13 mouse cellular contexts compared by ENCODE assay signal in the genomic region with DNA sequence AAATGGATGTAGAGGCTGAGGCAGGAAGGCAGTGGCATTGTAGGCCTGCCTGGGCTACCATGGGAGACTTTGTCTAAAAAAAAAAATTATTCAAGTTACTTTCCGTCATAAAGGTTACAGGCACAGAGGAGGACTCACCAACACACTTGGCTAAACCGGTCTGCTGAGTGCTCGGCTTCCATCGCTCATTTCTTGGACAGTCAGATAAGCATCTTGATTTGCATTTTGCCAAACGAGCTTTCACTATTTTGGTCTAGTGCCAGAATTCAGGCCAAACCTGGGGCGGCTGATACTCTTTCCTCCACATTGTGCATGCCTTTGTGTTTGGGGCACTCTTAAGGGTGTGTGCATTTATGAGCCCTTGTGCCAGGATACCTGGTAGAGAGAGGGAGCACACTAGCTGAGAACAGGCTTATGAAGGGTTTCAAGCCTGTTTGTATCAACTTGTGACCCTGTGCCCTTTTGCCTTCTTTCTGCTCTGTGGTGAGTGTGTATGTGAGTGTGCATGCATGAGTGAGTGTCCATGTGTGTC. TPM values are rescaled to one million over a fixed set of nuclear protein-coding genes. Genes with fewer than 3 reads are reported as not detected.
DNase-seq lines count a peak whose midpoint lies in the region; ATAC-seq and TF ChIP-seq lines count a peak whose summit lies in the region.
"Had no signal": no experiment of that assay in that cellular context is flagged by ENCODE, and none has a peak within 500 bp of the region (broad histone marks: within the 10 kb centered on the region; RNA-seq: fewer than 3 reads in every experiment).

No protein-coding gene starts in this region.

- no peak for DNase-seq in hindbrain, embryonic 10.5 days (ENCODE audit: low spot score)
- DNase-seq in lung, postnatal 0 days (ENCODE audit: low spot score), result peak; percentile 48
- DNase-seq in lung, adult 2 months, result no peak
- DNase-seq in gonadal fat pad, adult 2 months (ENCODE audit: low read depth), result peak; percentile 87
- DNase-seq in gastrocnemius, adult 18-20 months (ENCODE audit: low spot score), result no peak
- DNase-seq in layer of hippocampus, postnatal 10 days (ENCODE audit: low spot score in 2 of 2), result no peak
- DNase-seq: adrenal gland, postnatal 36 days; cerebellum, adult 11 months; heart, postnatal 36 days had no signal

- no peaks in the 10 kb centered on the region for H3K36me3 ChIP-seq in hindbrain, embryonic 10.5 days
- no peaks in the 10 kb centered on the region for H3K36me3 ChIP-seq in hindbrain, embryonic 16.5 days (ENCODE audit: control insufficient read depth, insufficient read depth, low read length)
- no peaks in the 10 kb centered on the region for H3K36me3 ChIP-seq in lung, postnatal 0 days (ENCODE audit: insufficient read depth, low read length)
- no peaks in the 10 kb centered on the region for H3K36me3 ChIP-seq in neural tube, embryonic 15.5 days

- no peak for TF ChIP-seq EP300 in lung, postnatal 0 days (IDR thresholded peaks at IDR 0.05)

- H3K27me3 ChIP-seq in hindbrain, embryonic 10.5 days (ENCODE audit: insufficient read depth, poor library complexity, severe bottlenecking), result no peaks in the 10 kb centered on the region
- no peaks in the 10 kb centered on the region for H3K27me3 ChIP-seq in hindbrain, embryonic 16.5 days (replicated peaks; ENCODE audit: control insufficient read depth, insufficient read depth, low read length)
- no peaks in the 10 kb centered on the region for H3K27me3 ChIP-seq in lung, postnatal 0 days (replicated peaks; ENCODE audit: insufficient read depth, low read length)
- H3K27me3 ChIP-seq in neural tube, embryonic 15.5 days (replicated peaks), result no peaks in the 10 kb centered on the region

- no peak overlapping the region for H3K9ac ChIP-seq in hindbrain, embryonic 16.5 days (ENCODE audit: low read depth, low read length)
- no peak overlapping the region for H3K9ac ChIP-seq in lung, postnatal 0 days (replicated peaks; ENCODE audit: low read depth)
- H3K9ac ChIP-seq in neural tube, embryonic 15.5 days (replicated peaks), result no peak overlapping the region
- H3K9ac ChIP-seq: liver, embryonic 14.5 days had no signal

- H3K9me3 ChIP-seq in hindbrain, embryonic 10.5 days, result no peaks in the 10 kb centered on the region
- no peaks in the 10 kb centered on the region for H3K9me3 ChIP-seq in hindbrain, embryonic 16.5 days (ENCODE audit: control insufficient read depth, low read length)
- no peaks in the 10 kb centered on the region for H3K9me3 ChIP-seq in lung, postnatal 0 days (ENCODE audit: low read length)
- H3K9me3 ChIP-seq in neural tube, embryonic 15.5 days (replicated peaks), result no peaks in the 10 kb centered on the region

- TF ChIP-seq CTCF in lung, postnatal 0 days (IDR thresholded peaks at IDR 0.05), result no peak
- no peak for TF ChIP-seq CTCF in lung, adult 2 months (IDR thresholded peaks at IDR 0.05; ENCODE audit: insufficient read depth, low read length)

- no peak for ATAC-seq in hindbrain, embryonic 16.5 days
- ATAC-seq in lung, postnatal 0 days, result peak; percentile 72
- ATAC-seq in neural tube, embryonic 15.5 days (ENCODE audit: low FRiP score), result no peak

- no peak overlapping the region for H3K4me2 ChIP-seq in hindbrain, embryonic 16.5 days (ENCODE audit: low read length)
- H3K4me2 ChIP-seq in lung, postnatal 0 days (replicated peaks; ENCODE audit: low read depth, low read length), result no peak overlapping the region
- H3K4me2 ChIP-seq in neural tube, embryonic 15.5 days, result no peak overlapping the region

- 82% methylated on average over 6 of the region's 6 CpGs for WGBS in hindbrain, embryonic 10.5 days
- 57% methylated on average over 6 of the region's 6 CpGs for WGBS in hindbrain, embryonic 16.5 days
- 30% methylated on average over 6 of the region's 6 CpGs for WGBS in lung, postnatal 0 days
- WGBS in lung, adult 2 months, result 24% methylated on average over 6 of the region's 6 CpGs
- WGBS in neural tube, embryonic 15.5 days, result 47% methylated on average over 6 of the region's 6 CpGs

- H3K4me3 ChIP-seq in hindbrain, embryonic 10.5 days, result no peak overlapping the region
- H3K4me3 ChIP-seq in hindbrain, embryonic 16.5 days (ENCODE audit: low read length), result no peak overlapping the region
- H3K4me3 ChIP-seq in lung, postnatal 0 days (ENCODE audit: low read depth, low read length), result no peak overlapping the region
- no peak overlapping the region for H3K4me3 ChIP-seq in lung, adult 2 months (replicated peaks; ENCODE audit: extremely low read depth, low read depth, low read length)
- no peak overlapping the region for H3K4me3 ChIP-seq in neural tube, embryonic 15.5 days (replicated peaks)
- H3K4me3 ChIP-seq: layer of hippocampus, adult 2 months had no signal

- H3K4me1 ChIP-seq in hindbrain, embryonic 10.5 days (replicated peaks), result peaks cover 39% of the 10 kb centered on the region
- no peaks in the 10 kb centered on the region; the same call in 1 of the 2 replicates for H3K4me1 ChIP-seq in hindbrain, embryonic 16.5 days (ENCODE audit: control insufficient read depth, insufficient read depth, low read depth, low read length)
- no peaks in the 10 kb centered on the region for H3K4me1 ChIP-seq in lung, postnatal 0 days (ENCODE audit: insufficient read depth, low read depth, low read length)
- peaks cover 6% of the 10 kb centered on the region; the same call in 1 of the 2 replicates for H3K4me1 ChIP-seq in lung, adult 2 months (ENCODE audit: control insufficient read depth, insufficient read depth, low read length)
- H3K4me1 ChIP-seq in neural tube, embryonic 15.5 days, result 0 out of 2 replicates have a peak, but pooled peaks cover 3% of the 10 kb centered on the region

- peak overlapping the region; percentile 87 for H3K27ac ChIP-seq in hindbrain, embryonic 10.5 days
- H3K27ac ChIP-seq in hindbrain, embryonic 16.5 days (ENCODE audit: low read depth, low read length), result no peak overlapping the region
- H3K27ac ChIP-seq in lung, postnatal 0 days (ENCODE audit: low read length), result no peak overlapping the region
- 0 out of 2 replicates have a peak overlapping the region, but pooled peaks have one; percentile 7 for H3K27ac ChIP-seq in neural tube, embryonic 15.5 days (replicated peaks)
- H3K27ac ChIP-seq: layer of hippocampus, adult 2 months; liver, embryonic 14.5 days had no signal

- TF ChIP-seq POLR2A in lung, adult 2 months (IDR thresholded peaks at IDR 0.05; ENCODE audit: borderline replicate concordance, extremely low read depth, low read depth, low read length), result no peak

RNA-seq across cellular contexts. Expression of gene Id1, which starts 19.7 kb away (rescaled TPM):
- 168 and 176 TPM in 2 replicates for polyA plus RNA-seq in hindbrain, embryonic 10.5 days (2016; fragmentation: Nextera tagmentation; extraction: Ambion mirVana)
- 56.8 and 68.4 TPM in 2 replicates for polyA plus RNA-seq in hindbrain, embryonic 16.5 days (2015; fragmentation: Nextera tagmentation; extraction: Ambion mirVana)
- polyA plus RNA-seq in lung, postnatal 0 days (2015; fragmentation: Nextera tagmentation; extraction: Ambion mirVana), result 214 and 218 TPM in 2 replicates
- polyA plus RNA-seq in lung, adult 2 months (2012; rRNA removed), result 323 and 438 TPM in 2 replicates
- polyA plus RNA-seq in gonadal fat pad, adult 2 months (2012; rRNA removed), result 78.7 and 137 TPM in 2 replicates
- polyA plus RNA-seq in neural tube, embryonic 15.5 days (2015; fragmentation: Nextera tagmentation; extraction: Ambion mirVana), result 57.5 and 59.1 TPM in 2 replicates
- total RNA-seq in gastrocnemius, adult 18-20 months (2021), result 10 to 100 TPM; 16.0 to 28.5 TPM
- 10 to 100 TPM; 29.0 to 31.2 TPM for total RNA-seq in layer of hippocampus, postnatal 10 days (2021)

RNA-seq across cellular contexts. Expression of gene Mcts2, which starts 29.5 kb away (rescaled TPM):
- polyA plus RNA-seq in hindbrain, embryonic 10.5 days (2016; fragmentation: Nextera tagmentation; extraction: Ambion mirVana), result 41.1 and 48.7 TPM in 2 replicates
- 32.2 and 36.7 TPM in 2 replicates for polyA plus RNA-seq in hindbrain, embryonic 16.5 days (2015; fragmentation: Nextera tagmentation; extraction: Ambion mirVana)
- 19.4 and 20.8 TPM in 2 replicates for polyA plus RNA-seq in lung, postnatal 0 days (2015; fragmentation: Nextera tagmentation; extraction: Ambion mirVana)
- polyA plus RNA-seq in lung, adult 2 months (2012; rRNA removed), result 2.9 and 3.8 TPM in 2 replicates
- polyA plus RNA-seq in gonadal fat pad, adult 2 months (2012; rRNA removed), result 7.6 and 9.0 TPM in 2 replicates
- 33.9 and 41.5 TPM in 2 replicates for polyA plus RNA-seq in neural tube, embryonic 15.5 days (2015; fragmentation: Nextera tagmentation; extraction: Ambion mirVana)
- 10 to 100 TPM; 11.3 to 12.7 TPM for total RNA-seq in gastrocnemius, adult 18-20 months (2021)
- 10 to 100 TPM; 25.3 to 25.7 TPM for total RNA-seq in layer of hippocampus, postnatal 10 days (2021)

RNA-seq across cellular contexts. Expression of gene Cox4i2, which starts 37.7 kb away (rescaled TPM):
- 5.0 and 5.1 TPM in 2 replicates for polyA plus RNA-seq in hindbrain, embryonic 10.5 days (2016; fragmentation: Nextera tagmentation; extraction: Ambion mirVana)
- 6.7 and 7.0 TPM in 2 replicates for polyA plus RNA-seq in hindbrain, embryonic 16.5 days (2015; fragmentation: Nextera tagmentation; extraction: Ambion mirVana)
- 204 and 228 TPM in 2 replicates for polyA plus RNA-seq in lung, postnatal 0 days (2015; fragmentation: Nextera tagmentation; extraction: Ambion mirVana)
- polyA plus RNA-seq in lung, adult 2 months (2012; rRNA removed), result 84.7 and 90.1 TPM in 2 replicates
- 3.8 and 6.0 TPM in 2 replicates for polyA plus RNA-seq in gonadal fat pad, adult 2 months (2012; rRNA removed)
- 4.8 and 7.6 TPM in 2 replicates for polyA plus RNA-seq in neural tube, embryonic 15.5 days (2015; fragmentation: Nextera tagmentation; extraction: Ambion mirVana)
- 1 to 10 TPM; 2.6 to 3.5 TPM for total RNA-seq in gastrocnemius, adult 18-20 months (2021)
- 1 to 10 TPM; 2.1 to 2.5 TPM for total RNA-seq in layer of hippocampus, postnatal 10 days (2021)

RNA-seq across cellular contexts. Expression of gene H13, which starts 47.0 kb away (rescaled TPM):
- 103 and 134 TPM in 2 replicates for polyA plus RNA-seq in hindbrain, embryonic 10.5 days (2016; fragmentation: Nextera tagmentation; extraction: Ambion mirVana)
- 172 and 178 TPM in 2 replicates for polyA plus RNA-seq in hindbrain, embryonic 16.5 days (2015; fragmentation: Nextera tagmentation; extraction: Ambion mirVana)
- polyA plus RNA-seq in lung, postnatal 0 days (2015; fragmentation: Nextera tagmentation; extraction: Ambion mirVana), result 110 and 127 TPM in 2 replicates
- 125 and 149 TPM in 2 replicates for polyA plus RNA-seq in lung, adult 2 months (2012; rRNA removed)
- polyA plus RNA-seq in gonadal fat pad, adult 2 months (2012; rRNA removed), result 162 and 163 TPM in 2 replicates
- polyA plus RNA-seq in neural tube, embryonic 15.5 days (2015; fragmentation: Nextera tagmentation; extraction: Ambion mirVana), result 152 and 155 TPM in 2 replicates
- total RNA-seq in gastrocnemius, adult 18-20 months (2021), result 10 to 100 TPM; 29.5 to 30.8 TPM
- total RNA-seq in layer of hippocampus, postnatal 10 days (2021), result 100 to 1,000 TPM; 109 to 114 TPM

Comparison
In these comparisons a context has a peak if more than half of its experiments do, and no peak if none do; other contexts are left out.
1. DNase-seq: peak in lung, postnatal 0 days (single experiment) and gonadal fat pad, adult 2 months (single experiment); none in hindbrain, embryonic 10.5 days (single experiment), lung, adult 2 months (single experiment), gastrocnemius, adult 18-20 months (single experiment) and layer of hippocampus, postnatal 10 days (0 of 2).
2. H3K27ac ChIP-seq: peak in hindbrain, embryonic 10.5 days (single experiment) and neural tube, embryonic 15.5 days (single experiment); none in hindbrain, embryonic 16.5 days (single experiment) and lung, postnatal 0 days (single experiment).